Mouse (Mus musculus): Measurements from ENCODE around the gene Shisa8.

DNA sequence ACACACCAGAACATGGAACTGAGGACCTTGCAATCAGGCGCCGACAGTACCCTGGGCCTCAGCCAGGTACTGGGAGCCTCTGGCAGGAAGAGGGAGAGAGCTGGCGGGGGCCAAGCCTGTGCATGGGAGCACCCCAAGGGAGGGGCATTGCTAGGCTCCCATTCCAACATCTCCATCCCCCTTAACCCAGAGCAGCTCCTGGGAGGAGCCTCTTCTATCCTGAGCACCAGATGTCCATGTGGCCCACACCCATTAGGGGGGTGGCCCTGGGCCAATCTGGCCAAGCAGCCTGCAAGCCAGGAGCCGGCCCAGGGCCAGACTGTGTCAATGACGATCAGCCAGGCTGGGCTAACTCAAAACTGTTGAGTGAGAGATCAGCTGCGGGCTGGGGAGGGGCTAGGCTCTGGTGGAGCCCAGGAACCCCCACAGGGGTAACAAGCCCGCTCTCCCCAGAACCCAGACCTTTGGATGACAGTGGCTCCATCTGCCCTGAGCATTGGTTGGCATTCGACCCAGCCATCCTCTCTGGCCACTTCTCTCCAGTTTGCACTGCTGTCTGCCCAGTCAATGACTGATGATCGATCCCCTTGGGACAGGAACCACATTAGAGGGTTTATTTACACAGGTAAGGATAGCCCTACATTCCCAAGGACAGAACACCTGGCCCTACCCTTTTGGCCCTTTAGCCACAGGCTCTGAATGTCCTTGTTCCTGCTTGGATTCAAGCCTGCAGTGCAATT is 6.1 kb downstream of the Shisa8 start:
- no peak for TF ChIP-seq CTCF (IDR thresholded peaks at IDR 0.05; ENCODE audit: low read depth)
- TF ChIP-seq EP300 (IDR thresholded peaks at IDR 0.05; ENCODE audit: low read depth) = no peak

Measured in liver, postnatal 0 days (tissue).